Mouse (Mus musculus): ENCODE data around the gene Ube4b.

Ube4b gene

GRCm38 (mm10) chr4:149337353-149337752 lies 89.2 kb downstream of the Ube4b start:
- no peak for DNase-seq (ENCODE audit: low spot score)

- no peak for DNase-seq (ENCODE audit: low spot score)
Measured at GRCm38 (mm10) chr4:149336302-149336701, 90.2 kb downstream of the Ube4b start.

- no peak for DNase-seq (ENCODE audit: low spot score)
Measured at GRCm38 (mm10) chr4:149334881-149335280, 91.7 kb downstream of the Ube4b start.

- no peak for DNase-seq (ENCODE audit: low spot score)
Measured at GRCm38 (mm10) chr4:149332726-149333125, 93.8 kb downstream of the Ube4b start.

GRCm38 (mm10) chr4:149330495-149330894 lies 96.1 kb downstream of the Ube4b start:
- no peak for DNase-seq (ENCODE audit: low spot score)

GRCm38 (mm10) chr4:149328735-149329134 lies 97.8 kb downstream of the Ube4b start:
- no peak for DNase-seq (ENCODE audit: low spot score)

GRCm38 (mm10) chr4:149327281-149327680 lies 99.3 kb downstream of the Ube4b start:
- no peak for DNase-seq (ENCODE audit: low spot score)

- DNase-seq (ENCODE audit: low spot score): no peak
Measured at GRCm38 (mm10) chr4:149325411-149326162, 101.0 kb downstream of the Ube4b start.

- DNase-seq (ENCODE audit: low spot score): no peak
Measured at GRCm38 (mm10) chr4:149323730-149324129, 102.8 kb downstream of the Ube4b start.

GRCm38 (mm10) chr4:149322718-149323117 lies 103.8 kb downstream of the Ube4b start:
- DNase-seq (ENCODE audit: low spot score): no peak

GRCm38 (mm10) chr4:149322286-149322685 lies 104.3 kb downstream of the Ube4b start:
- no peak for DNase-seq (ENCODE audit: low spot score)

GRCm38 (mm10) chr4:149319088-149319487 lies 107.5 kb downstream of the Ube4b start:
- no peak for DNase-seq (ENCODE audit: low spot score)

GRCm38 (mm10) chr4:149317387-149317786 lies 109.2 kb downstream of the Ube4b start:
- no peak for DNase-seq (ENCODE audit: low spot score)

GRCm38 (mm10) chr4:149314275-149314837 lies 112.2 kb downstream of the Ube4b start:
- no peak for DNase-seq (ENCODE audit: low spot score)

- DNase-seq (ENCODE audit: low spot score): no peak
Measured at GRCm38 (mm10) chr4:149313558-149314253, 112.8 kb downstream of the Ube4b start.

- no peak for DNase-seq (ENCODE audit: low spot score)
Measured at GRCm38 (mm10) chr4:149311996-149312395, 114.6 kb downstream of the Ube4b start.

GRCm38 (mm10) chr4:149308491-149308820 lies 118.1 kb downstream of the Ube4b start:
- DNase-seq (ENCODE audit: low spot score): no peak

- peak; percentile 92 for DNase-seq (ENCODE audit: low spot score)
Measured at GRCm38 (mm10) chr4:149307596-149308490, 118.7 kb downstream of the Ube4b start, which contains the start of gene Kif1b. TSS of gene Kif1b (minus strand) at chr4:149307693.

- DNase-seq (ENCODE audit: low spot score): peak; percentile 62
Measured at GRCm38 (mm10) chr4:149306712-149307595, 119.6 kb downstream of the Ube4b start.

- DNase-seq (ENCODE audit: low spot score): no peak
Measured at GRCm38 (mm10) chr4:149305761-149306711, 120.5 kb downstream of the Ube4b start.
